9 mouse cellular contexts compared by ENCODE assay signal in the genomic region with DNA sequence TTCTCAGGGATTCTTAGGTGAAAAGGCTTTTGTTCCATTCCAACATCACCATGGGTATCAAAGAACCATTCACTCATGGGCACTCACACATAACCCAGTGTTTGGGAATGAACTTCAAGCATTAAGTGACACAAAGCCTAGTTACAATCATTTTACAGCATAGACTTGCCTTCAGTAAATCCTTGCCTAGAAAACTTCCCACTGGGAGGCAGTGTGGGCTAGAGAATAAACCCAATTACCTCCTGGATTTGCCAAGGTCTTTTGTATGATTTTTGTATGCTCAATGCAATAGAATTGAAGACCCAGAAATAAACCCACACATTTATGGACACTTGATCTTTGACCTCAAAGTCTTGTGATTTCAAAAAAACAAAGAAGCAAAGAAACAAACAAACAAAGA.
A peak's percentile ranks its signal among the peaks of the same experiment; 100 is the strongest.
DNase-seq lines count a peak whose midpoint lies in the region; TF ChIP-seq lines count a peak whose summit lies in the region.
"Had no signal": no experiment of that assay in that cellular context is flagged by ENCODE, and none has a peak within 500 bp of the region (broad histone marks: within the 10 kb centered on the region; RNA-seq: fewer than 3 reads in every experiment).

No protein-coding gene starts in this region.

- no peak overlapping the region for H3K27ac ChIP-seq in left cerebral cortex, adult 2 months
- H3K27ac ChIP-seq: lung, embryonic 15.5 days had no signal

- DNase-seq in cerebellum, postnatal 10 days: peak; percentile 64 to 65
- DNase-seq in cerebellum, adult 9-11 months: no peak
- no peak for DNase-seq in left cerebral cortex, adult 2 months (ENCODE audit: extremely low spot score in 1 of 2, low spot score in 2 of 2)
- no peak for DNase-seq in left cerebral cortex, postnatal 36 days (ENCODE audit: low spot score in 2 of 2)
- peak; percentile 62 for DNase-seq in adrenal gland, adult 2 months
- peak; percentile 47 to 69 for DNase-seq in kidney, postnatal 25 days
- no peak for DNase-seq in spleen, postnatal 14 days (ENCODE audit: low spot score in 2 of 2)
- DNase-seq in gastrocnemius, postnatal 36 days: no peak

- no peak overlapping the region for H3K4me3 ChIP-seq in left cerebral cortex, adult 2 months
- H3K4me3 ChIP-seq: lung, embryonic 15.5 days had no signal

- TF ChIP-seq CTCF in left cerebral cortex, adult 2 months (IDR thresholded peaks at IDR 0.05): peak; percentile 40

- intact Hi-C loops in left cerebral cortex, adult 2 months (cut with DNase I): no loop called here
- intact Hi-C loops in left cerebral cortex, postnatal 36 days (cut with DNase I): no loop called here
- intact Hi-C loops in gastrocnemius, postnatal 36 days (cut with DNase I): no loop called here

Comparison
In these comparisons a context has a peak if more than half of its experiments do, and no peak if none do; other contexts are left out.
1. DNase-seq: peak in cerebellum, postnatal 10 days (2 of 2), adrenal gland, adult 2 months (single experiment) and kidney, postnatal 25 days (2 of 2); none in cerebellum, adult 9-11 months (single experiment), left cerebral cortex, adult 2 months (0 of 2), left cerebral cortex, postnatal 36 days (0 of 2), spleen, postnatal 14 days (0 of 2) and gastrocnemius, postnatal 36 days (0 of 2).